Mouse (Mus musculus): ENCODE results near the gene Cenpx.

Gene Cenpx

GRCm38 (mm10) chr11:120723509-120723908 is 10.0 kb upstream of the Cenpx start:
- DNase-seq (ENCODE audit: low spot score): no peak

- DNase-seq (ENCODE audit: low spot score): no peak
Observed at GRCm38 (mm10) chr11:120722761-120723382, 9.3 kb upstream of the Cenpx start.

- no peak for DNase-seq (ENCODE audit: low spot score)
Observed at GRCm38 (mm10) chr11:120722067-120722630, 8.6 kb upstream of the Cenpx start.

GRCm38 (mm10) chr11:120721124-120722066 is 7.9 kb upstream of the Cenpx start, which contains the start of gene Rac3:
Gene Rac3 (plus strand): TSS chr11:120721470.
- DNase-seq (ENCODE audit: low spot score): peak; percentile 76

GRCm38 (mm10) chr11:120720450-120720849 is 6.9 kb upstream of the Cenpx start:
- peak; percentile 86 for DNase-seq (ENCODE audit: low spot score)

GRCm38 (mm10) chr11:120719841-120720376 is 6.4 kb upstream of the Cenpx start:
- no peak for DNase-seq (ENCODE audit: low spot score)

- no peak for DNase-seq (ENCODE audit: low spot score)
Observed at GRCm38 (mm10) chr11:120719242-120719641, 5.7 kb upstream of the Cenpx start.

- no peak for DNase-seq (ENCODE audit: low spot score)
Observed at GRCm38 (mm10) chr11:120715131-120715530, 1.6 kb upstream of the Cenpx start.

GRCm38 (mm10) chr11:120714546-120714945 is 1.0 kb upstream of the Cenpx start:
- no peak for DNase-seq (ENCODE audit: low spot score)

GRCm38 (mm10) chr11:120712771-120713568 is 568 bp downstream of the Cenpx start:
- peak; percentile 78 for DNase-seq (ENCODE audit: low spot score)

GRCm38 (mm10) chr11:120711980-120712604 is 1.4 kb downstream of the Cenpx start:
- no peak for DNase-seq (ENCODE audit: low spot score)

- DNase-seq (ENCODE audit: low spot score): no peak
Observed at GRCm38 (mm10) chr11:120710672-120711071, 2.9 kb downstream of the Cenpx start.

- DNase-seq (ENCODE audit: low spot score): no peak
Observed at GRCm38 (mm10) chr11:120709551-120709950, 4.0 kb downstream of the Cenpx start.

GRCm38 (mm10) chr11:120707969-120708368 is 5.6 kb downstream of the Cenpx start:
- DNase-seq (ENCODE audit: low spot score): no peak

- no peak for DNase-seq (ENCODE audit: low spot score)
Observed at GRCm38 (mm10) chr11:120707225-120707624, 6.3 kb downstream of the Cenpx start.

- DNase-seq (ENCODE audit: low spot score): no peak
Observed at GRCm38 (mm10) chr11:120706120-120706519, 7.4 kb downstream of the Cenpx start.

- DNase-seq (ENCODE audit: low spot score): no peak
Observed at GRCm38 (mm10) chr11:120704486-120705325, 8.8 kb downstream of the Cenpx start.

GRCm38 (mm10) chr11:120703696-120704454 is 9.7 kb downstream of the Cenpx start:
- no peak for DNase-seq (ENCODE audit: low spot score)

GRCm38 (mm10) chr11:120697741-120698140 is 15.8 kb downstream of the Cenpx start:
- no peak for DNase-seq (ENCODE audit: low spot score)

GRCm38 (mm10) chr11:120696568-120696967 is 17.0 kb downstream of the Cenpx start:
- DNase-seq (ENCODE audit: low spot score): no peak

Measured in yolk sac, embryonic 10.5 days (tissue).